Mouse (Mus musculus) kidney, postnatal 0 days (tissue): ENCODE data around the gene Cbln3. TPM values are rescaled to one million over a fixed set of nuclear protein-coding genes. Genes with fewer than 3 reads are reported as not detected.

ENCODE experiments used
- ATAC-seq: fragments of 200-750 bp; cut with Nextera tagmentation; replicated peaks from 2 replicates; pipeline ENCODE4 v1.8.0; 2017; ENCODE audit warnings: low read depth, moderate number of reproducible peaks, moderate TSS enrichment, moderate library complexity; ENCODE audit not compliant: low FRiP score
- DNase-seq: peaks from one replicate; pipeline ENCODE4 v3.0.0-alpha.2; 2016; ENCODE audit warnings: low spot score
- H3K27ac ChIP-seq: fragments of 300-500 bp; sonication (generic); 2 replicates; pipeline ENCODE4 v1.5.1; 2014; ENCODE audit warnings: mild to moderate bottlenecking
- H3K27me3 ChIP-seq: fragments of 300-500 bp; sonication (generic); 2 replicates; pipeline ENCODE4 v1.6.1; 2014; ENCODE audit warnings: low read length, mixed read lengths; ENCODE audit not compliant: insufficient read depth
- H3K36me3 ChIP-seq: fragments of 300-500 bp; sonication (generic); 2 replicates; pipeline ENCODE4 v1.6.1; 2014; ENCODE audit warnings: low read length, mixed read lengths; ENCODE audit not compliant: insufficient read depth
- H3K4me1 ChIP-seq: fragments of 300-500 bp; sonication (generic); replicated peaks from 2 replicates; pipeline ENCODE4 v1.6.1; 2014; ENCODE audit warnings: antibody characterized with exemption, low read length, mixed read lengths; ENCODE audit not compliant: insufficient read depth
- H3K4me2 ChIP-seq: fragments of 300-500 bp; sonication (generic); 2 replicates; pipeline ENCODE4 v1.6.1; 2014; ENCODE audit warnings: mild to moderate bottlenecking, low read length, moderate library complexity, mixed read lengths
- H3K4me3 ChIP-seq: fragments of 300-500 bp; sonication (generic); replicated peaks from 2 replicates; pipeline ENCODE4 v1.5.1; 2014; ENCODE audit warnings: low read depth, low read length
- H3K9ac ChIP-seq: fragments of 300-500 bp; sonication (generic); 2 replicates; pipeline ENCODE4 v1.6.1; 2014; ENCODE audit warnings: low read depth, low read length
- H3K9me3 ChIP-seq: fragments of 300-500 bp; sonication (generic); replicated peaks from 2 replicates; pipeline ENCODE4 v1.6.1; 2016; ENCODE audit warnings: low read length, inconsistent platforms, mixed read lengths
- CTCF ChIP-seq: IDR thresholded peaks from 2 replicates; pipeline ENCODE4 v1.5.1; 2016; ENCODE audit warnings: antibody characterized with exemption, low read depth, mild to moderate bottlenecking, moderate library complexity
- WGBS: fragments of 180-500 bp; shearing (Covaris S2); extraction: QIAGEN DNeasy Blood & Tissue Kit; methylation state at CpG from one replicate; pipeline ENCODE4 v1.1.7; 2014; 5-methylcytosine and 5-hydroxymethylcytosine counted together
- polyA plus RNA-seq: library from polyadenylated mRNA; unstranded; fragments of >200 nt; fragmentation: Nextera tagmentation; extraction: Ambion mirVana; gene quantifications from 2 replicates; pipeline ENCODE4 v1.2.1, GENCODE M21; 2015

The Cbln3 gene
- polyA plus RNA-seq, 1 experiment from 2014 or later = 0.28 TPM

DNA sequence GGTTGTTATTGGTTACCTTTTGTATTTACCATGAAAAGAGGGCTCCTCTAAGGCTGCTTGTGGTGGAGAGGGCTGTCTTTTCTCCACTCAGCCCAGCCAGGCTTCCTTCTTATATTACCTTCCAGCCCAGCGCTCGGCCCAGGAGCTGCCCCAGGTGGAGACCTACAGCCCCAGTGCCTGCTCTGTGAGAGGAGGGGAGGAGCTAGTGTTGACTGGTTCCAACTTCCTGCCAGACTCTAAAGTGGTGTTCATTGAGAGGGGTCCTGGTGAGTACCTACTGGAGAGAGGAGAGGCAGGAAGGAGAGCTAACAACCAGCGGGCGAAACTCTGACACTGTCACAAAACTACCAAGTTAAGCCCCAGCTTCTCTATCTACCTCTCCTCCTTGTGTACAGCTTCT lies 53.9 kb downstream of the Cbln3 start:
- no peak for ATAC-seq
- DNase-seq = no peak
- H3K4me1 ChIP-seq = peaks cover 16% of the 10 kb centered on the region
- H3K9ac ChIP-seq = no peak overlapping the region
- 77% methylated on average over 4 of the region's 4 CpGs for WGBS
- peaks cover 20% of the 10 kb centered on the region; the same call in 1 of the 2 replicates for H3K36me3 ChIP-seq
- no peak overlapping the region for H3K4me2 ChIP-seq
- no peak overlapping the region for H3K27ac ChIP-seq
- TF ChIP-seq CTCF = no peak
- H3K27me3 ChIP-seq = no peaks in the 10 kb centered on the region
- no peak overlapping the region for H3K4me3 ChIP-seq
- H3K9me3 ChIP-seq = no peaks in the 10 kb centered on the region

DNA sequence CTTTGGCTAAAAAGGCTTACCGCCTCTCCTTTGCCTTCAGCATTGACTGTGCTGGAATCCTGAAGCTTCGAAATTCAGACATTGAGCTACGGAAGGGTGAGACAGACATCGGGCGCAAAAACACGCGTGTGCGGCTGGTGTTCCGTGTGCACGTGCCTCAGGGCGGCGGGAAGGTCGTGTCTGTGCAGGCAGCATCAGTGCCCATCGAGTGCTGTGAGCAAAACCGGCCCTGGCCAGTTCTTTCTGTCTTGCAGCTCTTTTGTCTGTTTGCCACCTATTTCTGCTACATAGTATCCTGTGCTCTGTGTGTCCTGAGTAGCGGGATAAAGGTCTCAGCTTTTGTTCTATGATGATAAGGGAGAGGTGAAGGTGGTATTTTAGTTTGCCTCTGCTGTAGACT lies 54.3 kb downstream of the Cbln3 start:
- no peak for ATAC-seq
- H3K9me3 ChIP-seq = no peaks in the 10 kb centered on the region
- no peak for DNase-seq
- H3K4me3 ChIP-seq = no peak overlapping the region
- no peak overlapping the region for H3K27ac ChIP-seq
- no peaks in the 10 kb centered on the region for H3K27me3 ChIP-seq
- H3K9ac ChIP-seq = no peak overlapping the region
- H3K4me2 ChIP-seq = no peak overlapping the region
- H3K4me1 ChIP-seq = peaks cover 16% of the 10 kb centered on the region
- 92% methylated on average over 16 of the region's 16 CpGs for WGBS
- TF ChIP-seq CTCF = no peak
- peaks cover 20% of the 10 kb centered on the region; the same call in 1 of the 2 replicates for H3K36me3 ChIP-seq

Other genes with a start within 250 kb of the Cbln3 start
- 58.5 and 68.7 TPM in 2 replicates for gene Ipo4, start 248.4 kb downstream of the Cbln3 start, polyA plus RNA-seq
- gene Gm49378, start 246.5 kb downstream of the Cbln3 start, polyA plus RNA-seq = 1.8 and 3.0 TPM in 2 replicates
- 108 and 118 TPM in 2 replicates for gene Tm9sf1, start 240.6 kb downstream of the Cbln3 start, polyA plus RNA-seq
- gene Tssk4, start 234.2 kb downstream of the Cbln3 start, polyA plus RNA-seq = 0.47 and 1.1 TPM in 2 replicates
- 48.8 and 56.0 TPM in 2 replicates for gene Mdp1, start 223.9 kb downstream of the Cbln3 start, polyA plus RNA-seq
- 48.2 and 49.7 TPM in 2 replicates for gene Gmpr2, start 212.5 kb downstream of the Cbln3 start, polyA plus RNA-seq
- gene Nedd8, start 212.3 kb downstream of the Cbln3 start, polyA plus RNA-seq = 508 and 548 TPM in 2 replicates
- 24.6 and 29.0 TPM in 2 replicates for gene Tinf2, start 202.6 kb downstream of the Cbln3 start, polyA plus RNA-seq
- gene Tgm1, start 170.5 kb downstream of the Cbln3 start, polyA plus RNA-seq = 5.9 and 7.6 TPM in 2 replicates
- 39.9 and 43.2 TPM in 2 replicates for gene Rabggta, start 162.1 kb downstream of the Cbln3 start, polyA plus RNA-seq
- 122 and 127 TPM in 2 replicates for gene Dhrs1, start 138.7 kb downstream of the Cbln3 start, polyA plus RNA-seq
- gene Nop9, start 138.7 kb downstream of the Cbln3 start, polyA plus RNA-seq = 26.2 and 26.5 TPM in 2 replicates
- gene Cideb, start 125.9 kb downstream of the Cbln3 start, polyA plus RNA-seq = 50.0 and 51.0 TPM in 2 replicates
- 0.68 and 0.75 TPM in 2 replicates for gene Ltb4r2, start 123.0 kb downstream of the Cbln3 start, polyA plus RNA-seq
- 0.47 and 0.71 TPM in 2 replicates for gene Ltb4r1, start 118.4 kb downstream of the Cbln3 start, polyA plus RNA-seq
- 10.0 and 10.6 TPM in 2 replicates for gene Adcy4, start 100.3 kb downstream of the Cbln3 start, polyA plus RNA-seq
- 20.4 and 24.7 TPM in 2 replicates for gene Ripk3, start 95.5 kb downstream of the Cbln3 start, polyA plus RNA-seq
- 16.8 and 19.7 TPM in 2 replicates for gene Nfatc4, start 61.2 kb downstream of the Cbln3 start, polyA plus RNA-seq
- gene Nynrin, start 30.4 kb downstream of the Cbln3 start, polyA plus RNA-seq = 8.4 and 8.9 TPM in 2 replicates
- 8.1 and 9.8 TPM in 2 replicates for gene Khnyn, start 555 bp upstream of the Cbln3 start, polyA plus RNA-seq
- gene Sdr39u1, start 15.9 kb upstream of the Cbln3 start, polyA plus RNA-seq = 85.3 and 86.0 TPM in 2 replicates
- gene Cma1, start 60.3 kb upstream of the Cbln3 start, polyA plus RNA-seq = 1.8 and 5.8 TPM in 2 replicates
- not detected in 2 replicates for gene Cma2, start 66.6 kb upstream of the Cbln3 start, polyA plus RNA-seq
- not detected in 2 replicates for gene Mcpt1, start 133.6 kb upstream of the Cbln3 start, polyA plus RNA-seq
- not detected in 2 replicates for gene Mcpt9, start 146.1 kb upstream of the Cbln3 start, polyA plus RNA-seq
- gene Mcpt2, start 157.6 kb upstream of the Cbln3 start, polyA plus RNA-seq = not detected in 2 replicates
- gene Mcpt4, start 177.9 kb upstream of the Cbln3 start, polyA plus RNA-seq = 0.24 TPM in 1 of 2 replicates, not detected in the other
- gene Mcpt8, start 200.9 kb upstream of the Cbln3 start, polyA plus RNA-seq = 0.14 TPM in 1 of 2 replicates, not detected in the other
- not detected in 2 replicates for gene Ctsg, start 218.2 kb upstream of the Cbln3 start, polyA plus RNA-seq
- not detected in 2 replicates for gene Gzme, start 236.2 kb upstream of the Cbln3 start, polyA plus RNA-seq
- not detected in 2 replicates for gene Gzmd, start 248.2 kb upstream of the Cbln3 start, polyA plus RNA-seq